ENCODE assay signal across 12 mouse cellular contexts in the genomic region with DNA sequence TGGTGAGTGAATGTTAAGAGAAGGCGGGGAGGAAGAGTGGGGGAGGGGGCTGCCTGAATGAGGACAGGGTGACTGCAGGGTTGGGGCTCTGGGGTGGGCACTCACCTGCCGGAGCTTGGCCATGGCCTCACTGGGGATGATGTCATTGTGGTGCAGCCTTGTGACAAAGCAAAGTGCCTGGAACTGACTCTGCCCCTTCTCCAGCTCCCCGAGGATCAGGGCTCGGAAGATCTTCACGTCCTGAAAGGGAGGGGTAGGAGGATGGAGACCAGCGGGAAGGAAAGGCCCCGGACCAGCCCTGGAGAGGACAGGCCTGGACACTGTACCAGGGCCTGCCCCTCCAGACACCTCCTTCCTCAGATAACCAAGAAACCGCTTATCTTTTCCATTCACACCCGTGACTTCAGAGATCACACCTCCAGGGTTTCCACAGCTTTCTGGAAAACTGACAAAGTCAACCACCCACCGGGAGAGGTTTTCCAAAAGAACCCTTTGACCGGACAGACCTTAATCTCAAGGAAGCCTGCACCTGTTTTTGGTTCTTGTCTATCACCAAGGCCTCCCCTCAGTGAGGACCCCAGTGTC. TPM values are rescaled to one million over a fixed set of nuclear protein-coding genes. Genes with fewer than 3 reads are reported as not detected.
DNase-seq lines count a peak whose midpoint lies in the region; ATAC-seq and TF ChIP-seq lines count a peak whose summit lies in the region.
"Had no signal": no experiment of that assay in that cellular context is flagged by ENCODE, and none has a peak within 500 bp of the region (broad histone marks: within the 10 kb centered on the region; RNA-seq: fewer than 3 reads in every experiment).

No protein-coding gene starts in this region.

- TF ChIP-seq EP300 in stomach, postnatal 0 days (optimal IDR thresholded peaks at IDR 0.05): no peak

- no peaks in the 10 kb centered on the region for H3K36me3 ChIP-seq in neural tube, embryonic 15.5 days
- peaks cover 66% of the 10 kb centered on the region for H3K36me3 ChIP-seq in limb, embryonic 14.5 days (ENCODE audit: control insufficient read depth, insufficient read depth, low read length)
- peaks cover 4% of the 10 kb centered on the region for H3K36me3 ChIP-seq in stomach, postnatal 0 days (ENCODE audit: control insufficient read depth, insufficient read depth, low read length)
- H3K36me3 ChIP-seq: hindbrain, embryonic 15.5 days had no signal

- no peak for TF ChIP-seq CTCF in gastrocnemius, adult 2 months (IDR thresholded peaks at IDR 0.05)
- TF ChIP-seq CTCF in stomach, postnatal 0 days (IDR thresholded peaks at IDR 0.05; ENCODE audit: low read depth): no peak

- no peak for DNase-seq in gastrocnemius, adult 2 months
- DNase-seq in gastrocnemius, postnatal 10 days: no peak
- no peak for DNase-seq in neural tube, embryonic 10.5 days (ENCODE audit: extremely low spot score, low spot score)
- no peak for DNase-seq in limb, embryonic 14.5 days (ENCODE audit: low spot score)
- no peak for DNase-seq in stomach, postnatal 0 days (ENCODE audit: low spot score)
- no peak for DNase-seq in right cerebral cortex, postnatal 10 days (ENCODE audit: low spot score in 2 of 2)
- no peak for DNase-seq in right cerebral cortex, postnatal 14 days

- H3K9ac ChIP-seq in neural tube, embryonic 15.5 days (replicated peaks): 0 out of 2 replicates have a peak overlapping the region, but pooled peaks have one; percentile 1
- H3K9ac ChIP-seq in limb, embryonic 14.5 days (ENCODE audit: low read depth, low read length, severe bottlenecking): no peak overlapping the region
- H3K9ac ChIP-seq in stomach, postnatal 0 days (ENCODE audit: low read length): no peak overlapping the region
- H3K9ac ChIP-seq: hindbrain, embryonic 15.5 days; lung, embryonic 14.5 days had no signal

- ATAC-seq in neural tube, embryonic 15.5 days (ENCODE audit: low FRiP score): no peak
- ATAC-seq in limb, embryonic 14.5 days (ENCODE audit: low FRiP score, low read depth): no peak
- ATAC-seq in stomach, postnatal 0 days (ENCODE audit: low FRiP score, low TSS enrichment): no peak

- H3K4me3 ChIP-seq in gastrocnemius, adult 2 months: no peak overlapping the region
- H3K4me3 ChIP-seq in neural tube, embryonic 15.5 days (replicated peaks): no peak overlapping the region
- no peak overlapping the region for H3K4me3 ChIP-seq in limb, embryonic 14.5 days (replicated peaks; ENCODE audit: low read length)
- H3K4me3 ChIP-seq in stomach, postnatal 0 days (ENCODE audit: low read depth, low read length): no peak overlapping the region
- H3K4me3 ChIP-seq: hindbrain, embryonic 15.5 days; layer of hippocampus, adult 2 months had no signal

- intact Hi-C loops in gastrocnemius, adult 2 months (cut with DNase I): loop anchor here (5.0 kb wide), 1 partner anchor 42 kb away; no protein-coding TSS in a partner anchor

- TF ChIP-seq POLR2A in limb, embryonic 14.5 days (IDR thresholded peaks at IDR 0.05; ENCODE audit: borderline replicate concordance, extremely low read depth, insufficient read depth, insufficient read length): no peak

- 0 out of 2 replicates have a peak, but pooled peaks cover 4% of the 10 kb centered on the region for H3K4me1 ChIP-seq in neural tube, embryonic 15.5 days
- H3K4me1 ChIP-seq in limb, embryonic 14.5 days (ENCODE audit: control insufficient read depth, insufficient read depth, low read length): peaks cover 28% of the 10 kb centered on the region; the same call in 1 of the 2 replicates
- H3K4me1 ChIP-seq in stomach, postnatal 0 days (replicated peaks; ENCODE audit: control insufficient read depth, insufficient read depth): peaks cover 6% of the 10 kb centered on the region; the same call in 1 of the 2 replicates
- H3K4me1 ChIP-seq: hindbrain, embryonic 15.5 days had no signal

- 67% methylated on average over 11 of the region's 11 CpGs for WGBS in neural tube, embryonic 15.5 days
- WGBS in limb, embryonic 14.5 days: 52% methylated on average over 11 of the region's 11 CpGs
- 37% methylated on average over 10 of the region's 11 CpGs for WGBS in stomach, postnatal 0 days

- no peak overlapping the region for H3K4me2 ChIP-seq in neural tube, embryonic 15.5 days
- H3K4me2 ChIP-seq in limb, embryonic 14.5 days (replicated peaks; ENCODE audit: low read depth, low read length, severe bottlenecking): no peak overlapping the region
- no peak overlapping the region for H3K4me2 ChIP-seq in stomach, postnatal 0 days (replicated peaks; ENCODE audit: low read depth)
- H3K4me2 ChIP-seq: hindbrain, embryonic 15.5 days; lung, embryonic 14.5 days; midbrain, embryonic 11.5 days had no signal

- peak overlapping the region; percentile 56 for H3K27ac ChIP-seq in gastrocnemius, adult 2 months
- H3K27ac ChIP-seq in neural tube, embryonic 15.5 days (replicated peaks): no peak overlapping the region
- H3K27ac ChIP-seq in limb, embryonic 14.5 days (replicated peaks; ENCODE audit: low read depth, low read length): 0 out of 2 replicates have a peak overlapping the region, but pooled peaks have one; percentile 9
- peak overlapping the region; percentile 40; the same call in 1 of the 2 replicates for H3K27ac ChIP-seq in stomach, postnatal 0 days (replicated peaks)
- H3K27ac ChIP-seq: hindbrain, embryonic 15.5 days; layer of hippocampus, adult 2 months had no signal

- H3K27me3 ChIP-seq in neural tube, embryonic 15.5 days (replicated peaks): no peaks in the 10 kb centered on the region
- no peaks in the 10 kb centered on the region for H3K27me3 ChIP-seq in limb, embryonic 14.5 days (ENCODE audit: control insufficient read depth, insufficient read depth, low read length)
- H3K27me3 ChIP-seq in stomach, postnatal 0 days (ENCODE audit: control insufficient read depth, insufficient read depth, low read length): no peaks in the 10 kb centered on the region

- H3K9me3 ChIP-seq in neural tube, embryonic 15.5 days (replicated peaks): no peaks in the 10 kb centered on the region
- no peaks in the 10 kb centered on the region for H3K9me3 ChIP-seq in limb, embryonic 14.5 days (ENCODE audit: control insufficient read depth, low read length)
- no peaks in the 10 kb centered on the region for H3K9me3 ChIP-seq in stomach, postnatal 0 days (ENCODE audit: control insufficient read depth, low read length)
- H3K9me3 ChIP-seq: hindbrain, embryonic 15.5 days had no signal

RNA-seq across cellular contexts. Expression of gene Pou2f3, which starts 14.7 kb away (rescaled TPM):
- under 1 TPM; 0.11 to 0.15 TPM for total RNA-seq in gastrocnemius, adult 2 months (2021)
- under 1 TPM in 1 of 2 experiments, not detected in 1; 0.09 TPM for total RNA-seq in gastrocnemius, postnatal 10 days (2021)
- polyA plus RNA-seq in neural tube, embryonic 15.5 days (2015; fragmentation: Nextera tagmentation; extraction: Ambion mirVana): 0.47 TPM in 1 of 2 replicates, not detected in the other
- 6.5 and 6.9 TPM in 2 replicates for polyA plus RNA-seq in limb, embryonic 14.5 days (2012; rRNA removed)
- 5.2 and 7.9 TPM in 2 replicates for polyA plus RNA-seq in limb, embryonic 14.5 days (2014; fragmentation: Nextera tagmentation; extraction: Ambion mirVana)
- polyA plus RNA-seq in stomach, postnatal 0 days (2015; fragmentation: Nextera tagmentation; extraction: Ambion mirVana): 1.7 and 2.5 TPM in 2 replicates
- polyA plus RNA-seq: midbrain, embryonic 11.5 days had no signal

RNA-seq across cellular contexts. Expression of gene Oaf, which starts 14.8 kb away (rescaled TPM):
- total RNA-seq in gastrocnemius, adult 2 months (2021): 1 to 10 TPM; 2.9 to 8.9 TPM
- 10 to 100 TPM; 26.2 to 34.2 TPM for total RNA-seq in gastrocnemius, postnatal 10 days (2021)
- polyA plus RNA-seq in neural tube, embryonic 15.5 days (2015; fragmentation: Nextera tagmentation; extraction: Ambion mirVana): 9.4 and 16.3 TPM in 2 replicates
- 149 and 154 TPM in 2 replicates for polyA plus RNA-seq in limb, embryonic 14.5 days (2012; rRNA removed)
- 145 and 172 TPM in 2 replicates for polyA plus RNA-seq in limb, embryonic 14.5 days (2014; fragmentation: Nextera tagmentation; extraction: Ambion mirVana)
- polyA plus RNA-seq in stomach, postnatal 0 days (2015; fragmentation: Nextera tagmentation; extraction: Ambion mirVana): 30.9 and 31.9 TPM in 2 replicates
